14 mouse cellular contexts compared by ENCODE assay signal in the genomic region with DNA sequence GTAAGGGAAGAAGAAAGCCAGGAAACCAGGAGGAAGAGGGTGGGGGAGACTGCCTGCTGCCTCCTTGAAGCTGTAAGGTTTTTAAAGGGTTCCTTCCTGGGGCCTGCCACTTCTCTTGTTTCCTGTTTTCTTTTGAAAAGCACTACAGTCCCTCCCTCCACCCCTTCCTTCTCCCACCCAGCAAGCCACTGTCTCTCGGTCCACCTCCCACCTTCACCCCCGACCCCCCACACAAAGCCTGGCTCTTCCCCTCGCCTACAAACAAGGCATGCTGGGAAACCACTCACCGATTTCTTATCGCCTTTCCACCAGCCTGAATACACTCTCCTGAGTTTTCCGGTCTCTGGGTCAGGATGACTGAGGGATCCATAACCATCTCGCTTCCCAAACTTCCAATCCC. TPM values are rescaled to one million over a fixed set of nuclear protein-coding genes. Genes with fewer than 3 reads are reported as not detected.
DNase-seq lines count a peak whose midpoint lies in the region; ATAC-seq and TF ChIP-seq lines count a peak whose summit lies in the region.
"Had no signal": no experiment of that assay in that cellular context is flagged by ENCODE, and none has a peak within 500 bp of the region (broad histone marks: within the 10 kb centered on the region; RNA-seq: fewer than 3 reads in every experiment).

No protein-coding gene starts in this region.

- peak overlapping the region; percentile 11; the same call in 1 of the 2 replicates for H3K4me2 ChIP-seq in heart, embryonic 14.5 days (ENCODE audit: low read length)
- H3K4me2 ChIP-seq in lung, embryonic 16.5 days (ENCODE audit: low read depth, low read length) = no peak overlapping the region
- H3K4me2 ChIP-seq in liver, embryonic 15.5 days = peak overlapping the region; percentile 35
- H3K4me2 ChIP-seq: hindbrain, embryonic 12.5 days had no signal

- no peak for DNase-seq in heart, adult 8-10 months (ENCODE audit: low spot score)
- DNase-seq in lung, adult 18-20 months = no peak
- peak; percentile 75 for DNase-seq in R1 (ENCODE audit: low read depth, low spot score)
- DNase-seq in cerebellum, adult 8-10 months = no peak
- no peak for DNase-seq in left cerebral cortex, adult 2 months (ENCODE audit: extremely low spot score in 1 of 2, low spot score in 2 of 2)
- DNase-seq: cerebellum, postnatal 25 days had no signal

- H3K36me3 ChIP-seq in heart, embryonic 14.5 days (ENCODE audit: control insufficient read depth, insufficient read depth, low read length) = no peaks in the 10 kb centered on the region
- H3K36me3 ChIP-seq in lung, embryonic 16.5 days (ENCODE audit: control insufficient read depth, insufficient read depth, low read length) = no peaks in the 10 kb centered on the region
- no peaks in the 10 kb centered on the region for H3K36me3 ChIP-seq in liver, embryonic 15.5 days (replicated peaks)
- H3K36me3 ChIP-seq: hindbrain, embryonic 12.5 days had no signal

- 37% methylated on average over 7 of the region's 7 CpGs for WGBS in heart, embryonic 14.5 days
- WGBS in lung, embryonic 16.5 days = 47% methylated on average over 7 of the region's 7 CpGs
- 8% methylated on average over 7 of the region's 7 CpGs for WGBS in liver, embryonic 15.5 days (ENCODE audit: insufficient replicate concordance)

- H3K4me3 ChIP-seq in heart, embryonic 14.5 days (ENCODE audit: control insufficient read depth in 1 of 2, insufficient read depth in 1 of 2, low read depth in 1 of 2, low read length in 2 of 2) = no peak overlapping the region
- no peak overlapping the region for H3K4me3 ChIP-seq in lung, embryonic 16.5 days (ENCODE audit: low read length)
- no peak overlapping the region for H3K4me3 ChIP-seq in liver, embryonic 15.5 days (replicated peaks)
- H3K4me3 ChIP-seq in left cerebral cortex, adult 2 months = no peak overlapping the region
- H3K4me3 ChIP-seq: erythroblast, embryonic 14.5 days; hindbrain, embryonic 12.5 days; layer of hippocampus, adult 2 months had no signal

- peaks cover 7 to 11% of the 10 kb centered on the region in 2 experiments for H3K4me1 ChIP-seq in heart, embryonic 14.5 days (ENCODE audit: control insufficient read depth in 2 of 2, insufficient read depth in 2 of 2, low read length in 2 of 2)
- H3K4me1 ChIP-seq in lung, embryonic 16.5 days (replicated peaks; ENCODE audit: control insufficient read depth, insufficient read depth, low read length) = peaks cover 7% of the 10 kb centered on the region; the same call in 1 of the 2 replicates
- peaks cover 32% of the 10 kb centered on the region for H3K4me1 ChIP-seq in liver, embryonic 15.5 days (replicated peaks)

- no peak for ATAC-seq in heart, embryonic 14.5 days (ENCODE audit: insufficient number of reproducible peaks, insufficient read depth, low FRiP score, low read depth)
- ATAC-seq in lung, embryonic 16.5 days (ENCODE audit: low read depth) = peak; percentile 37
- no peak for ATAC-seq in liver, embryonic 15.5 days (ENCODE audit: insufficient read depth)

- peak overlapping the region; percentile 53 to 68 for H3K27ac ChIP-seq in heart, embryonic 14.5 days (replicated peaks in 1 of 2; ENCODE audit: control insufficient read depth in 1 of 2, insufficient read depth in 1 of 2, low read depth in 2 of 2, low read length in 2 of 2)
- peak overlapping the region; percentile 77 for H3K27ac ChIP-seq in lung, embryonic 16.5 days (ENCODE audit: low read length)
- H3K27ac ChIP-seq in liver, embryonic 15.5 days (replicated peaks) = peak overlapping the region; percentile 25; the same call in 1 of the 2 replicates
- no peak overlapping the region for H3K27ac ChIP-seq in left cerebral cortex, adult 2 months
- H3K27ac ChIP-seq: hindbrain, embryonic 12.5 days; layer of hippocampus, adult 2 months had no signal

- no peaks in the 10 kb centered on the region for H3K9me3 ChIP-seq in heart, embryonic 14.5 days (ENCODE audit: control insufficient read depth, low read length)
- no peaks in the 10 kb centered on the region for H3K9me3 ChIP-seq in lung, embryonic 16.5 days (ENCODE audit: control insufficient read depth, low read length)
- no peaks in the 10 kb centered on the region for H3K9me3 ChIP-seq in liver, embryonic 15.5 days (replicated peaks)
- H3K9me3 ChIP-seq: hindbrain, embryonic 12.5 days had no signal

- H3K9ac ChIP-seq in heart, embryonic 14.5 days (ENCODE audit: low read length) = no peak overlapping the region; the same call in 1 of the 2 replicates
- no peak overlapping the region for H3K9ac ChIP-seq in lung, embryonic 16.5 days (ENCODE audit: low read length)
- no peak overlapping the region for H3K9ac ChIP-seq in liver, embryonic 15.5 days
- H3K9ac ChIP-seq: hindbrain, embryonic 12.5 days had no signal

- no peaks in the 10 kb centered on the region for H3K27me3 ChIP-seq in heart, embryonic 14.5 days (ENCODE audit: control insufficient read depth, insufficient read depth, low read length)
- no peaks in the 10 kb centered on the region for H3K27me3 ChIP-seq in lung, embryonic 16.5 days (ENCODE audit: control insufficient read depth, insufficient read depth, low read depth, low read length)
- no peaks in the 10 kb centered on the region for H3K27me3 ChIP-seq in liver, embryonic 15.5 days
- H3K27me3 ChIP-seq: hindbrain, embryonic 12.5 days had no signal

- no peak for TF ChIP-seq CTCF in left cerebral cortex, adult 2 months (IDR thresholded peaks at IDR 0.05)

- intact Hi-C loops in left cerebral cortex, adult 2 months (cut with DNase I) = no loop called here

RNA-seq across cellular contexts. Expression of gene Morn3, which starts 6.0 kb away (rescaled TPM):
- polyA plus RNA-seq in heart, embryonic 14.5 days (2014; fragmentation: Nextera tagmentation; extraction: Ambion mirVana) = 0.67 TPM in 1 of 2 replicates, not detected in the other
- not detected for total RNA-seq in heart, adult 8-10 months (2022)
- polyA plus RNA-seq in lung, embryonic 16.5 days (2015; fragmentation: Nextera tagmentation; extraction: Ambion mirVana) = 3.9 and 7.4 TPM in 2 replicates
- polyA plus RNA-seq in liver, embryonic 15.5 days (2015; fragmentation: Nextera tagmentation; extraction: Ambion mirVana) = not detected in 2 replicates
- not detected for total RNA-seq in left cerebral cortex, adult 2 months (2021)
- total RNA-seq: layer of hippocampus, adult 2 months; midbrain, postnatal 0 days had no signal
- polyA plus RNA-seq: erythroblast, embryonic 14.5 days; limb, embryonic 14.5 days had no signal

RNA-seq across cellular contexts. Expression of gene Orai1, which starts 25.9 kb away (rescaled TPM):
- 18.0 and 24.6 TPM in 2 replicates for polyA plus RNA-seq in heart, embryonic 14.5 days (2014; fragmentation: Nextera tagmentation; extraction: Ambion mirVana)
- 10 to 100 TPM; 13.3 to 16.3 (median 15.2) TPM for total RNA-seq in heart, adult 8-10 months (2022)
- 18.2 and 19.3 TPM in 2 replicates for polyA plus RNA-seq in lung, embryonic 16.5 days (2015; fragmentation: Nextera tagmentation; extraction: Ambion mirVana)
- 7.8 and 8.3 TPM in 2 replicates for polyA plus RNA-seq in liver, embryonic 15.5 days (2015; fragmentation: Nextera tagmentation; extraction: Ambion mirVana)
- total RNA-seq in left cerebral cortex, adult 2 months (2021) = 1 to 10 TPM; 6.9 to 9.5 TPM

RNA-seq across cellular contexts. Expression of gene Tmem120b, which starts 27.4 kb away (rescaled TPM):
- 10.8 and 11.3 TPM in 2 replicates for polyA plus RNA-seq in heart, embryonic 14.5 days (2014; fragmentation: Nextera tagmentation; extraction: Ambion mirVana)
- 10 to 100 TPM in 1 of 4 experiments, 1 to 10 TPM in 3; 7.7 to 10.7 (median 8.4) TPM for total RNA-seq in heart, adult 8-10 months (2022)
- polyA plus RNA-seq in lung, embryonic 16.5 days (2015; fragmentation: Nextera tagmentation; extraction: Ambion mirVana) = 12.4 and 14.5 TPM in 2 replicates
- 25.8 and 27.0 TPM in 2 replicates for polyA plus RNA-seq in liver, embryonic 15.5 days (2015; fragmentation: Nextera tagmentation; extraction: Ambion mirVana)
- total RNA-seq in left cerebral cortex, adult 2 months (2021) = 10 to 100 TPM; 16.0 to 16.2 TPM

RNA-seq across cellular contexts. Expression of gene Kdm2b, which starts 51.2 kb away (rescaled TPM):
- 24.2 and 27.3 TPM in 2 replicates for polyA plus RNA-seq in heart, embryonic 14.5 days (2014; fragmentation: Nextera tagmentation; extraction: Ambion mirVana)
- total RNA-seq in heart, adult 8-10 months (2022) = 10 to 100 TPM; 12.7 to 14.9 (median 14.4) TPM
- 35.5 and 37.6 TPM in 2 replicates for polyA plus RNA-seq in lung, embryonic 16.5 days (2015; fragmentation: Nextera tagmentation; extraction: Ambion mirVana)
- 15.0 and 15.6 TPM in 2 replicates for polyA plus RNA-seq in liver, embryonic 15.5 days (2015; fragmentation: Nextera tagmentation; extraction: Ambion mirVana)
- total RNA-seq in left cerebral cortex, adult 2 months (2021) = 10 to 100 TPM; 25.4 to 27.4 TPM
